In the genomic region with DNA sequence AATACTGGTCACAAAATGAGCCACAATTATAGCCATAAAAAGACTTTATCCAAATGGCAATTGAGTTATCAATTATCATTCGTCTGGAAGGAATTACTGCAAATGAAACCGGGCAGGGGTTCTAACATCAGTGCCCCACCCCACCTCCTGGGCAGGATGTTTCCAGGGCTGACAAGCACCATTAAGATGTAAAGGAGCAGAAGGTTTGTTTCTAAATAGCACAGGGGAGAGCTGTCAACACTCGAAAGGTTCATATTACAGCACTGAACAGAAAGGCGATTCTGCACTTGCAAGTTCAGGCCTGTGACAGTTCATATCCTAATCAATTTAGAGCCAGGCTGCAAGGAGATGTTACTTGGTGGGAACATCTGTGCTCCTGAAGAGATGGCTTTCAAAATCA, we compare ENCODE assay signal across 10 mouse cellular contexts. TPM values are rescaled to one million over a fixed set of nuclear protein-coding genes. Genes with fewer than 3 reads are reported as not detected.
DNase-seq lines count a peak whose midpoint lies in the region; ATAC-seq and TF ChIP-seq lines count a peak whose summit lies in the region.
"Had no signal": no experiment of that assay in that cellular context is flagged by ENCODE, and none has a peak within 500 bp of the region (broad histone marks: within the 10 kb centered on the region; RNA-seq: fewer than 3 reads in every experiment).

No protein-coding gene starts in this region.

- no peak for TF ChIP-seq POLR2A in thymus, adult 2 months (IDR thresholded peaks at IDR 0.05; ENCODE audit: control insufficient read depth, extremely low read depth, insufficient read depth, low read length, poor library complexity)

- no peak overlapping the region for H3K4me2 ChIP-seq in limb, embryonic 11.5 days (ENCODE audit: low read depth, severe bottlenecking)
- H3K4me2 ChIP-seq in forebrain, embryonic 16.5 days (ENCODE audit: low read length), result peak overlapping the region; percentile 68
- H3K4me2 ChIP-seq in midbrain, embryonic 15.5 days, result peak overlapping the region; percentile 76

- H3K36me3 ChIP-seq in limb, embryonic 11.5 days (ENCODE audit: control insufficient read depth, insufficient read depth, low read length), result no peaks in the 10 kb centered on the region
- H3K36me3 ChIP-seq in limb, embryonic 10.5 days, result no peaks in the 10 kb centered on the region
- H3K36me3 ChIP-seq in forebrain, embryonic 16.5 days (ENCODE audit: control insufficient read depth, insufficient read depth), result no peaks in the 10 kb centered on the region
- H3K36me3 ChIP-seq in midbrain, embryonic 15.5 days (replicated peaks), result no peaks in the 10 kb centered on the region
- H3K36me3 ChIP-seq in thymus, adult 2 months (ENCODE audit: control insufficient read depth, insufficient read depth, low read length), result no peaks in the 10 kb centered on the region

- peaks cover 15% of the 10 kb centered on the region for H3K4me1 ChIP-seq in limb, embryonic 11.5 days (ENCODE audit: control insufficient read depth, insufficient read depth, low read length)
- peaks cover 42% of the 10 kb centered on the region for H3K4me1 ChIP-seq in limb, embryonic 10.5 days
- peaks cover 25% of the 10 kb centered on the region for H3K4me1 ChIP-seq in brown adipose tissue, adult 24 weeks (ENCODE audit: control insufficient read depth, insufficient read depth, insufficient read length, low read length)
- peaks cover 33% of the 10 kb centered on the region for H3K4me1 ChIP-seq in forebrain, embryonic 16.5 days (replicated peaks; ENCODE audit: control insufficient read depth, insufficient read depth, low read length)
- H3K4me1 ChIP-seq in midbrain, embryonic 15.5 days, result peaks cover 43% of the 10 kb centered on the region
- H3K4me1 ChIP-seq in thymus, adult 2 months (replicated peaks; ENCODE audit: control insufficient read depth, insufficient read depth, low read length), result peaks cover 18% of the 10 kb centered on the region

- no peak overlapping the region for H3K27ac ChIP-seq in limb, embryonic 11.5 days (replicated peaks; ENCODE audit: low read depth, low read length)
- H3K27ac ChIP-seq in limb, embryonic 10.5 days, result no peak overlapping the region
- no peak overlapping the region for H3K27ac ChIP-seq in brown adipose tissue, adult 24 weeks (replicated peaks; ENCODE audit: low read depth, low read length)
- no peak overlapping the region for H3K27ac ChIP-seq in forebrain, embryonic 16.5 days (ENCODE audit: low read length)
- H3K27ac ChIP-seq in midbrain, embryonic 15.5 days, result no peak overlapping the region
- H3K27ac ChIP-seq in thymus, adult 2 months (ENCODE audit: control insufficient read depth, insufficient read depth, low read length), result no peak overlapping the region

- H3K27me3 ChIP-seq in limb, embryonic 11.5 days (ENCODE audit: control insufficient read depth, insufficient read depth, low read length), result no peaks in the 10 kb centered on the region
- H3K27me3 ChIP-seq in limb, embryonic 10.5 days (ENCODE audit: low read depth, poor library complexity, severe bottlenecking), result peaks cover 9% of the 10 kb centered on the region
- H3K27me3 ChIP-seq in forebrain, embryonic 16.5 days (replicated peaks; ENCODE audit: control insufficient read depth, insufficient read depth, low read length), result no peaks in the 10 kb centered on the region
- H3K27me3 ChIP-seq in midbrain, embryonic 15.5 days (replicated peaks), result no peaks in the 10 kb centered on the region
- H3K27me3 ChIP-seq in thymus, adult 2 months (ENCODE audit: control insufficient read depth, insufficient read depth, low read length), result no peaks in the 10 kb centered on the region

- 5% methylated on average over 4 of the region's 4 CpGs for WGBS in limb, embryonic 11.5 days
- 3% methylated on average over 4 of the region's 4 CpGs for WGBS in limb, embryonic 10.5 days
- 13% methylated on average over 4 of the region's 4 CpGs for WGBS in forebrain, embryonic 16.5 days
- 16% methylated on average over 4 of the region's 4 CpGs for WGBS in midbrain, embryonic 15.5 days
- 92% methylated on average over 4 of the region's 4 CpGs for WGBS in thymus, adult 2 months

- no peak for TF ChIP-seq CTCF in thymus, adult 2 months (IDR thresholded peaks at IDR 0.05; ENCODE audit: borderline replicate concordance, control insufficient read depth, extremely low read depth, insufficient read depth, low read length, poor library complexity)

- H3K4me3 ChIP-seq in limb, embryonic 11.5 days (ENCODE audit: low read depth, low read length), result no peak overlapping the region
- no peak overlapping the region for H3K4me3 ChIP-seq in limb, embryonic 10.5 days
- peak overlapping the region; percentile 11; the same call in 1 of the 2 replicates for H3K4me3 ChIP-seq in brown adipose tissue, adult 24 weeks (ENCODE audit: insufficient read depth, low read depth, low read length)
- H3K4me3 ChIP-seq in forebrain, embryonic 16.5 days (replicated peaks; ENCODE audit: low read length), result peak overlapping the region; percentile 2; the same call in 1 of the 2 replicates
- peak overlapping the region; percentile 84 for H3K4me3 ChIP-seq in midbrain, embryonic 15.5 days
- H3K4me3 ChIP-seq in thymus, adult 2 months (ENCODE audit: control insufficient read depth, insufficient read depth, low read length), result no peak overlapping the region

- no peaks in the 10 kb centered on the region for H3K9me3 ChIP-seq in limb, embryonic 11.5 days (ENCODE audit: control insufficient read depth, low read length)
- no peaks in the 10 kb centered on the region for H3K9me3 ChIP-seq in limb, embryonic 10.5 days (replicated peaks)
- H3K9me3 ChIP-seq in forebrain, embryonic 16.5 days (ENCODE audit: control insufficient read depth, low read length), result no peaks in the 10 kb centered on the region
- no peaks in the 10 kb centered on the region for H3K9me3 ChIP-seq in midbrain, embryonic 15.5 days

- no peak overlapping the region for H3K9ac ChIP-seq in limb, embryonic 11.5 days (ENCODE audit: low read length)
- 0 out of 2 replicates have a peak overlapping the region, but pooled peaks have one; percentile 23 for H3K9ac ChIP-seq in forebrain, embryonic 16.5 days (replicated peaks; ENCODE audit: low read depth, low read length)
- H3K9ac ChIP-seq in midbrain, embryonic 15.5 days, result no peak overlapping the region

- no peak for ATAC-seq in limb, embryonic 11.5 days (ENCODE audit: insufficient number of reproducible peaks, low FRiP score, low TSS enrichment, low read depth)
- no peak for ATAC-seq in forebrain, embryonic 16.5 days
- ATAC-seq in midbrain, embryonic 15.5 days (replicated peaks), result no peak

- peak; percentile 28 for DNase-seq in limb, embryonic 11.5 days (ENCODE audit: low spot score)
- DNase-seq in limb, embryonic 10.5 days (ENCODE audit: low spot score), result no peak
- DNase-seq in retina, postnatal 1 day, result no peak
- no peak for DNase-seq in thymus, adult 2 months
- DNase-seq in urinary bladder, postnatal 36 days (ENCODE audit: low spot score in 2 of 2), result no peak
- DNase-seq: kidney, adult 8-10 months; right cerebral cortex, postnatal 25 days had no signal

RNA-seq across cellular contexts. Expression of gene Ubl3, which starts 3.3 kb away (rescaled TPM):
- 50.6 and 51.3 TPM in 2 replicates for polyA plus RNA-seq in limb, embryonic 11.5 days (2014; fragmentation: Nextera tagmentation; extraction: Ambion mirVana)
- polyA plus RNA-seq in limb, embryonic 10.5 days (2016; fragmentation: Nextera tagmentation; extraction: Ambion mirVana), result 39.8 and 41.4 TPM in 2 replicates
- 101 and 104 TPM in 2 replicates for polyA plus RNA-seq in brown adipose tissue, adult 24 weeks (2012; ENCODE audit: insufficient read depth, insufficient read length, missing spikeins)
- 75.7 and 84.2 TPM in 2 replicates for polyA plus RNA-seq in forebrain, embryonic 16.5 days (2015; fragmentation: Nextera tagmentation; extraction: Ambion mirVana)
- polyA plus RNA-seq in midbrain, embryonic 15.5 days (2015; fragmentation: Nextera tagmentation; extraction: Ambion mirVana), result 78.7 and 84.4 TPM in 2 replicates
- 45.3 and 48.2 TPM in 2 replicates for polyA plus RNA-seq in thymus, adult 2 months (2012; rRNA removed)

Comparison
In these comparisons a context has a peak if more than half of its experiments do, and no peak if none do; other contexts are left out.
1. H3K4me3 ChIP-seq: peak in brown adipose tissue, adult 24 weeks (single experiment), forebrain, embryonic 16.5 days (single experiment) and midbrain, embryonic 15.5 days (single experiment); none in limb, embryonic 11.5 days (single experiment), limb, embryonic 10.5 days (single experiment) and thymus, adult 2 months (single experiment).